Mouse (Mus musculus) erythroblast, embryonic 14.5 days (primary cell): ENCODE measurements around the gene Vamp9. TPM values are rescaled to one million over a fixed set of nuclear protein-coding genes. Genes with fewer than 3 reads are reported as not detected.

Source experiments
- H3K27me3 ChIP-seq: 2 replicates; pipeline ENCODE4 v1.6.1; 2012; ENCODE audit warnings: inconsistent platforms; ENCODE audit not compliant: control insufficient read depth
- H3K36me3 ChIP-seq: 2 replicates; pipeline ENCODE4 v1.6.1; 2012; ENCODE audit warnings: mild to moderate bottlenecking, inconsistent platforms; ENCODE audit not compliant: control insufficient read depth
- H3K4me1 ChIP-seq: 2 replicates; pipeline ENCODE4 v1.6.1; 2012; ENCODE audit warnings: inconsistent platforms; ENCODE audit not compliant: control insufficient read depth
- H3K4me3 ChIP-seq: replicated peaks from 2 replicates; pipeline ENCODE3; 2012; ENCODE audit warnings: moderate library complexity, mild to moderate bottlenecking, inconsistent platforms
- H3K9me3 ChIP-seq: 2 replicates; pipeline ENCODE4 v1.6.1; 2012; ENCODE audit warnings: low read length, inconsistent platforms, mixed read lengths; ENCODE audit not compliant: control insufficient read depth
- GATA1 ChIP-seq: IDR thresholded peaks from 2 replicates; pipeline ENCODE4 v1.6.1; 2012; ENCODE audit warnings: low read length, inconsistent platforms, mixed read lengths
- TAL1 ChIP-seq: IDR thresholded peaks from 3 replicates; pipeline ENCODE4 v1.6.1; 2012; ENCODE audit warnings: low read length, inconsistent platforms, mixed read lengths
- polyA plus RNA-seq: library from polyadenylated mRNA; stranded (reverse); fragments of >175 nt; gene quantifications from 2 replicates; pipeline ENCODE4 v1.2.3, GENCODE M21; 2012

The Vamp9 gene
- polyA plus RNA-seq, 1 experiment, result not detected

DNA sequence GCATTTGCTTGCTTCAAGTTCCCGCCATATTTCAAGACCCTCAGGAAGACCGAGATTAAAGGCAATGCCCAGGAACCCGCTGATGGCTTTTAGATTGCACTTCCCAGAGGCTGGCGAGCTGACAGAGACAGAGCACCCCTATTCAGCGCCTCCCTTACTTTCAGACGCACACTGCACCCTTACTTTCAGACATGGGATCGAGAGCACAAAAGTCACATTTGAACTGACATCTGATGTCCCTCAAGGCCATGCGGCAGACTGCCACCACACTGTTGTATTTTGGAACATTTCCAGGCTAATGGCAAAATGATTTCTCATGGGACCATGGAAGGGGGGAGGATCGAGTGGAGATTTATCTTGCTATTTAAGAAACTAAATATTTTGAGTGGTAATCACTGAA lies 28.5 kb upstream of the Vamp9 start:
- Histone ChIP-seq H3K4me3 (no peak overlapping the region), H3K4me1 (no peaks in the 10 kb centered on the region), H3K27me3 (no peaks in the 10 kb centered on the region), H3K9me3 (peaks cover 5% of the 10 kb centered on the region), H3K36me3 (no peaks in the 10 kb centered on the region)
- TF ChIP-seq GATA1 (no peak), TAL1 (no peak)

DNA sequence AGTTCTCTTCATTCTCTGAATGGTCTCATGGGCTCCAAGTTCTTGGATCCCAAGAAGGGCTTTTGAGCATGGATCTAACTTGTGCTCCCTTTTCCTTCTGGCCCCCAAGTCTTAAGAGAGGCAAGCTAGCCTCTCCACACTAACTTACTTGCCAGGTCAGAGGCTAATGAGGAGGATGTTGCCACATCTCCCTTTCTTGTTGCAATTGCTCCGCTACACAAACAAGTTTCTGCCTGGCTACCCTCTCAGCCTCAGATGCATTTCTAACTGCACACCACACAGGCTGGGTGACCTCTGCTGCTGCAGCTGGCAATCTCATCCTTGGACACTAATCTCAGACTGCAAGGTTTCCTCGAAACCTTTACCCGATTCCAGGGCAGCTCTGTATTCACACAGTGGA lies 23.6 kb upstream of the Vamp9 start:
- no peaks in the 10 kb centered on the region for H3K4me1 ChIP-seq
- H3K36me3 ChIP-seq, result no peaks in the 10 kb centered on the region
- no peaks in the 10 kb centered on the region for H3K9me3 ChIP-seq
- no peak overlapping the region for H3K4me3 ChIP-seq
- H3K27me3 ChIP-seq, result no peaks in the 10 kb centered on the region
- TF ChIP-seq TAL1, result no peak
- TF ChIP-seq GATA1, result no peak

DNA sequence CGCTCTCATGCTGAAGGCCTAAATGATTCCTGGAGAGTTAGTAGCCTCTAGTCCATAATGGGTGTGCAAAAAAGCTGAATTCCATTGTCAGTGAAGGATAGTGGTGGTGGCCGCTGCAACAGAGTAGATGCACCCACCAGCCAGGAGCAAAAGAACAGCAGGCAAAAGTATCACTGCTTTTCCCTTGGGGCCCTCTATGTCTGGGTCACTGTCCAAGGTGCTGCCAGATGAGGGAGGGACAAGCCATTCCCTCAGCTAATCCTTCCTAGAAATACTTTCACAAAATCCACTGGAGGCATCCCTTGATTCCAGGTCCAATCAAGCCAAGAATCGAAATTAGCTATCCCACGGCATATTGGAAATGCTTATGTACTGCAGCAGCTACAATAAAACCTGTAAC lies 22.0 kb upstream of the Vamp9 start:
- Histone ChIP-seq H3K4me1 (no peaks in the 10 kb centered on the region), H3K36me3 (no peaks in the 10 kb centered on the region), H3K9me3 (no peaks in the 10 kb centered on the region), H3K4me3 (no peak overlapping the region), H3K27me3 (no peaks in the 10 kb centered on the region)
- no peak for TF ChIP-seq TAL1
- TF ChIP-seq GATA1, result no peak

DNA sequence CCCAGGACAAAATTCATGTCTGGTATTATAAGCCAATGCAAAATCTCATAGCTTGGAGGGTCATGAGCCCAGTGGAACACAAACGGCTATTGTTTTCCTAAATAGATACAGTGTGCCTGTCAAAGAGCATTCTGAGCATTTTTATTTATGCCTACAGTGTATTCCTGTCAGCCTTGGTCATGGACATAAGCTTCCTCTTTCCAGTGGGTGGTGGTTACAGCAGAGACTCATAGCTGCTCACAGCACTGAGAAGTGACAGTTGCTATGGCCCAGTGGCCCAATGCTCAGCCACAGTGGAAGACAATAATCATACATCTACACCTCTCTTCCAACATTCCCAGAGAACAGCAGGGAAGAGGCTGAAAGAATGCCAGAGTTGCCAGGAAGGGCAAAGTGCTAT lies 18.9 kb upstream of the Vamp9 start:
- no peak for TF ChIP-seq GATA1
- TF ChIP-seq TAL1, result no peak
- Histone ChIP-seq H3K27me3 (no peaks in the 10 kb centered on the region), H3K9me3 (no peaks in the 10 kb centered on the region), H3K4me3 (no peak overlapping the region), H3K36me3 (no peaks in the 10 kb centered on the region), H3K4me1 (no peaks in the 10 kb centered on the region)

DNA sequence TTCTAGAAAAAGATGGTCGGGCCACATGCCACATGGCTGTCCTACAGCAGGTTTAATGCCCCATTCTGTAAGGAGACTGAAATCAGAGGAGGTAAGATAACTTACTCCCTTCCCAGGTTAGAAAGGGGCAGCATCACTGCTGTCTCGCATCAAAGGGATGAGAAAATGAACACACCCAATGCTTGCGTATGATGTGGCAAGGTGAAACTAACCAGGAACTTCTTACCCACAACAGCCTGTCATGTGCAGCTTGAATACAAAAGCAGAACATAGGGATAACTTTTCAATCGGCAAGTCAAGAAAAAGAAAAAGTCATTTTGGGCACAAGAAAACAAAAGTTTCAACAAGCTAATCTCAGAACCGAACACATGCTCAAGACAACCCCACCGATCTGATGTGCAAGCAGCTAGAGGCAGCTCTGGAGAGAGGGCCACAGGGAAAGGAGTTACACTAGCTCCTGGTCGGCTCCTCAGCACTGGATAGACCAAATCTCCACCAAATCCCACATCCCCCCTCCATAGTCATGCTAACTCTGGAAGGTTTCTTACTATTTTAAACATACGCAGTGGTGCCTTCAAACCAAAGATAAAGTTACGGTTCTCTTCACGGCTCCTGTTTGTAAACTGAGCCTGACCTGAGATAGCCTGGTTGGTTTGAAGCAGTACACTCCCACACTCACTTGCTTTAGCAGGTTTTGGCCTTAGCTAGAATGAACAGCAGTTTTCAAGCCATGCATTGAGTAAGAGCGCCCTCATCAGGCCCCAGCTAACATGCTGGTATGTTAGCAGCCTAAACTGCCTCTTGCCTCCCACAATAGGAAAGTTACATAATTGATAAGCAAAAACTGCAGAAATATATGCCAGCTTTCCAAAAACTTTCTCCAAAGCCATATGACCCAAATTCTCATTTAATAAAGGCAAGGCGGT lies 14.3 kb upstream of the Vamp9 start:
- TF ChIP-seq TAL1 (no peak), GATA1 (no peak)
- Histone ChIP-seq H3K27me3 (no peaks in the 10 kb centered on the region), H3K9me3 (no peaks in the 10 kb centered on the region), H3K36me3 (no peaks in the 10 kb centered on the region), H3K4me1 (no peaks in the 10 kb centered on the region), H3K4me3 (no peak overlapping the region)

DNA sequence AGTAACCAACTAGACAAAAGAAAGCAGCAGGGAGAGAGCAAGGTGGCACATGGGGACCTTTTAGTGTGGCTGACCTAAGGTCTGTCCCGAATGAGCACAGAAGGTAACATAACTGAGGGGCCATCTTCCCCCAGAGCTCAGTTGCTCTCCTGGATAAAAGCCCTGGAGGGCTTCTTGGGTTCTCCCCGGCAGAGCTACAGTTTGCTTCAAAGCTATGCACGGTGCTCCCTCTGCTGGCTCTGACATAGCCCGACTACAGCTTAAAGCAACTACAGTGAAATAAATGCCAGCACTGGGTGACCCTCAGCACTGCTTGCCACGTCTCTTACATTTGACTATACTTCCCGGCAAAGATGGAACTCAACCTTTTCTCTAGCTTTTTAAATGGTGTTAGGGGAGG lies 6.0 kb upstream of the Vamp9 start:
- H3K27me3 ChIP-seq, result no peaks in the 10 kb centered on the region; the same call in 1 of the 2 replicates
- TF ChIP-seq TAL1 (no peak), GATA1 (no peak)

DNA sequence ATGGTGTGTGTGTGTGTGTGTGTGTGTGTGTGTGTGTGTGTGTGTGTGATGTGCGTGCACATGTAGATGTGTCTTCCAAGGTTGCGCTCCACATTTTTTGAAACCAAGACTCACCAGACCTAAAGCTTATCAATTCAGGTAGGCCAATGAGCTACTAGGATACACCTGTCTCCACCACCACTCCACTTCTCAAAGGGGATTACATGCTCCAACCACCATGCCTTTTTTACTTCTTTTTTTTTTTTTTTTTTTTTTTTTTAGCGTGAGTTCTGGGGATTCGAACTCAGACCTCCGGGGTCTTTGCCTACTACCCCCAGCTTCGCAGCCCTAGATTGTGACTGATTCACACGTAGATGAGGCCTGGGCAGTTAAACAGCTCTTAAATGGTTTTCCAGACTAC lies 323 bp upstream of the Vamp9 start:
- Histone ChIP-seq H3K4me1 (peaks cover 8% of the 10 kb centered on the region), H3K27me3 (no peaks in the 10 kb centered on the region; the same call in 1 of the 2 replicates), H3K9me3 (peaks cover 9% of the 10 kb centered on the region), H3K36me3 (no peaks in the 10 kb centered on the region), H3K4me3 (no peak overlapping the region)
- TF ChIP-seq TAL1, result no peak; the same call in 2 of the 3 replicates
- TF ChIP-seq GATA1, result no peak

More for the DNA sequence above, 6.0 kb upstream of the Vamp9 start:
- H3K9me3 ChIP-seq, result no peaks in the 10 kb centered on the region
- H3K36me3 ChIP-seq, result no peaks in the 10 kb centered on the region
- H3K4me1 ChIP-seq, result no peaks in the 10 kb centered on the region
- H3K4me3 ChIP-seq, result no peak overlapping the region

DNA sequence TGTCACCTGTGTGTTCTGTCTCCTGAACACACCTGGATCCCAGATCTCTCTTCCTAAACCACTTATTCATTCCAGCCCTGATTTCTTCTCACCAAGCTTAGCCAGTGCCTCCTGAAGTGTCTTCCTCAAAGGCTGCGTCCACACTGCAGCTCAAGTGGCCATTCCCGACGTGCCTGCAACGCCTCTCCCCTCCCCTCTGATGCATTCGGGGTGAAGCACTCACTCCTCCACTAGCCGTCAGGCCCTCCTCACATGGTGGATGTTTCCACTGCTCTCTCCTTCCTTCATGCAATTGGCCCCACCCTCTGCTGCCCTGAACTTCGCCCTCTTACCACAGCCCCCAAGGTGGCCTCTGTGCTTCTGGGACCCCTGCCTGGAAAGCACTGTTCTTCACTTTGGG lies 9.4 kb downstream of the Vamp9 start:
- no peak for TF ChIP-seq GATA1
- Histone ChIP-seq H3K27me3 (no peaks in the 10 kb centered on the region; the same call in 1 of the 2 replicates), H3K4me3 (no peak overlapping the region), H3K4me1 (no peaks in the 10 kb centered on the region), H3K9me3 (peaks cover 2% of the 10 kb centered on the region; the same call in 1 of the 2 replicates), H3K36me3 (no peaks in the 10 kb centered on the region)

DNA sequence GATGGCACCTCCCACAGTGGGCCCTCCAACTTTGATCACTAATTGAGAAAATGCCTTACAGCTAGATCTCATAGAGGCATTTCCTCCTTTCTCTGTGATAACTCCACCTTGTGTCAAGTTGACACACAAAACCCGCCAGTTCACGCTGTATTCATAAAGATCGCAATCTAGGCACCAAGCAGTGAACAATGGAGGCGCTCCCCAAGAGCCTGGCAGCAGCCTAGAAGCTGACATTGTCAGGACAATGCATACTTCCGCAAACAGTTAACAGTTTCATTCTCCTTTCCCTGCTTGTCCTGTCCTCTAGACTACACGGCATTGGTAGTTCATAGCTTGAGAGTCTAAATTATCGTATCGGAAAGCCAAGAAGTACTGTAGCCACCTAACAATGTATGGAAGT lies 16.0 kb downstream of the Vamp9 start:
- Histone ChIP-seq H3K4me1 (no peaks in the 10 kb centered on the region), H3K36me3 (no peaks in the 10 kb centered on the region), H3K4me3 (no peak overlapping the region), H3K9me3 (no peaks in the 10 kb centered on the region; the same call in 1 of the 2 replicates), H3K27me3 (no peaks in the 10 kb centered on the region; the same call in none of the 2 replicates)
- TF ChIP-seq TAL1 (no peak), GATA1 (no peak)
